Mouse (Mus musculus): ENCODE measurements around the gene Zfp592. TPM values are rescaled to one million over a fixed set of nuclear protein-coding genes. Genes with fewer than 3 reads are reported as not detected.

Gene Zfp592
- polyA plus RNA-seq, 1 experiment = 14.1 TPM

GRCm38 (mm10) chr7:81005969-81006368 is 12.5 kb downstream of the Zfp592 start:
- Histone ChIP-seq H3K4me3 (ENCODE audit: insufficient read depth, low read length) (no peak overlapping the region), H3K4me1 (ENCODE audit: control insufficient read depth, insufficient read depth, low read length) (peaks cover 4% of the 10 kb centered on the region), H3K27ac (ENCODE audit: insufficient read depth, low read length) (no peak overlapping the region)
- no peak for TF ChIP-seq POLR2A (IDR thresholded peaks at IDR 0.05; ENCODE audit: extremely low read depth, insufficient read depth, low read length)

GRCm38 (mm10) chr7:81008285-81008684 is 14.8 kb downstream of the Zfp592 start:
- Histone ChIP-seq H3K27ac (ENCODE audit: insufficient read depth, low read length) (no peak overlapping the region), H3K4me1 (ENCODE audit: control insufficient read depth, insufficient read depth, low read length) (peaks cover 4% of the 10 kb centered on the region), H3K4me3 (ENCODE audit: insufficient read depth, low read length) (no peak overlapping the region)
- TF ChIP-seq POLR2A (IDR thresholded peaks at IDR 0.05; ENCODE audit: extremely low read depth, insufficient read depth, low read length) (no peak), CTCF (IDR thresholded peaks at IDR 0.05; ENCODE audit: extremely low read depth, insufficient read depth, low read length) (no peak)

GRCm38 (mm10) chr7:81011576-81011975 is 18.1 kb downstream of the Zfp592 start:
- no peak overlapping the region for H3K4me3 ChIP-seq (ENCODE audit: insufficient read depth, low read length)
- TF ChIP-seq CTCF (IDR thresholded peaks at IDR 0.05; ENCODE audit: extremely low read depth, insufficient read depth, low read length) (no peak), POLR2A (IDR thresholded peaks at IDR 0.05; ENCODE audit: extremely low read depth, insufficient read depth, low read length) (no peak)
- no peak overlapping the region for H3K27ac ChIP-seq (ENCODE audit: insufficient read depth, low read length)
- H3K4me1 ChIP-seq (ENCODE audit: control insufficient read depth, insufficient read depth, low read length) = peaks cover 1% of the 10 kb centered on the region; the same call in 1 of the 2 replicates

GRCm38 (mm10) chr7:81020307-81020706 is 26.8 kb downstream of the Zfp592 start:
- H3K4me3 ChIP-seq (ENCODE audit: insufficient read depth, low read length) = no peak overlapping the region
- TF ChIP-seq CTCF (IDR thresholded peaks at IDR 0.05; ENCODE audit: extremely low read depth, insufficient read depth, low read length) (no peak), POLR2A (IDR thresholded peaks at IDR 0.05; ENCODE audit: extremely low read depth, insufficient read depth, low read length) (no peak)
- H3K27ac ChIP-seq (ENCODE audit: insufficient read depth, low read length) = no peak overlapping the region
- no peaks in the 10 kb centered on the region; the same call in 1 of the 2 replicates for H3K4me1 ChIP-seq (ENCODE audit: control insufficient read depth, insufficient read depth, low read length)

GRCm38 (mm10) chr7:81022731-81023130 is 29.2 kb downstream of the Zfp592 start:
- H3K4me1 ChIP-seq (ENCODE audit: control insufficient read depth, insufficient read depth, low read length) = no peaks in the 10 kb centered on the region; the same call in 1 of the 2 replicates
- no peak overlapping the region for H3K4me3 ChIP-seq (ENCODE audit: insufficient read depth, low read length)
- H3K27ac ChIP-seq (ENCODE audit: insufficient read depth, low read length) = no peak overlapping the region
- TF ChIP-seq CTCF (IDR thresholded peaks at IDR 0.05; ENCODE audit: extremely low read depth, insufficient read depth, low read length) = no peak
- no peak for TF ChIP-seq POLR2A (IDR thresholded peaks at IDR 0.05; ENCODE audit: extremely low read depth, insufficient read depth, low read length)

- H3K27ac ChIP-seq (ENCODE audit: insufficient read depth, low read length) = no peak overlapping the region
- no peaks in the 10 kb centered on the region; the same call in 1 of the 2 replicates for H3K4me1 ChIP-seq (ENCODE audit: control insufficient read depth, insufficient read depth, low read length)
- TF ChIP-seq CTCF (IDR thresholded peaks at IDR 0.05; ENCODE audit: extremely low read depth, insufficient read depth, low read length) (no peak), POLR2A (IDR thresholded peaks at IDR 0.05; ENCODE audit: extremely low read depth, insufficient read depth, low read length) (no peak)
- no peak overlapping the region for H3K4me3 ChIP-seq (ENCODE audit: insufficient read depth, low read length)
These were observed 30.6 kb downstream of the Zfp592 start for GRCm38 (mm10) chr7:81024118-81024517.

GRCm38 (mm10) chr7:81024651-81025050 is 31.2 kb downstream of the Zfp592 start:
- no peak for TF ChIP-seq POLR2A (IDR thresholded peaks at IDR 0.05; ENCODE audit: extremely low read depth, insufficient read depth, low read length)
- TF ChIP-seq CTCF (IDR thresholded peaks at IDR 0.05; ENCODE audit: extremely low read depth, insufficient read depth, low read length) = no peak
- H3K27ac ChIP-seq (ENCODE audit: insufficient read depth, low read length) = no peak overlapping the region
- H3K4me1 ChIP-seq (ENCODE audit: control insufficient read depth, insufficient read depth, low read length) = no peaks in the 10 kb centered on the region; the same call in 1 of the 2 replicates
- H3K4me3 ChIP-seq (ENCODE audit: insufficient read depth, low read length) = no peak overlapping the region

- Histone ChIP-seq H3K4me3 (ENCODE audit: insufficient read depth, low read length) (no peak overlapping the region), H3K27ac (ENCODE audit: insufficient read depth, low read length) (no peak overlapping the region), H3K4me1 (ENCODE audit: control insufficient read depth, insufficient read depth, low read length) (no peaks in the 10 kb centered on the region; the same call in 1 of the 2 replicates)
- TF ChIP-seq CTCF (IDR thresholded peaks at IDR 0.05; ENCODE audit: extremely low read depth, insufficient read depth, low read length) (no peak), POLR2A (IDR thresholded peaks at IDR 0.05; ENCODE audit: extremely low read depth, insufficient read depth, low read length) (no peak)
These were observed 32.3 kb downstream of the Zfp592 start for GRCm38 (mm10) chr7:81025751-81026150.

- no peak for TF ChIP-seq CTCF (IDR thresholded peaks at IDR 0.05; ENCODE audit: extremely low read depth, insufficient read depth, low read length)
- TF ChIP-seq POLR2A (IDR thresholded peaks at IDR 0.05; ENCODE audit: extremely low read depth, insufficient read depth, low read length) = no peak
- Histone ChIP-seq H3K4me1 (ENCODE audit: control insufficient read depth, insufficient read depth, low read length) (no peaks in the 10 kb centered on the region), H3K4me3 (ENCODE audit: insufficient read depth, low read length) (no peak overlapping the region), H3K27ac (ENCODE audit: insufficient read depth, low read length) (no peak overlapping the region)
These were observed 46.2 kb downstream of the Zfp592 start for GRCm38 (mm10) chr7:81039711-81040110.

GRCm38 (mm10) chr7:81043023-81043620 is 49.6 kb downstream of the Zfp592 start:
- Histone ChIP-seq H3K27ac (ENCODE audit: insufficient read depth, low read length) (no peak overlapping the region), H3K4me3 (ENCODE audit: insufficient read depth, low read length) (no peak overlapping the region), H3K4me1 (ENCODE audit: control insufficient read depth, insufficient read depth, low read length) (no peaks in the 10 kb centered on the region)
- no peak for TF ChIP-seq CTCF (IDR thresholded peaks at IDR 0.05; ENCODE audit: extremely low read depth, insufficient read depth, low read length)
- no peak for TF ChIP-seq POLR2A (IDR thresholded peaks at IDR 0.05; ENCODE audit: extremely low read depth, insufficient read depth, low read length)
